In the genomic region with DNA sequence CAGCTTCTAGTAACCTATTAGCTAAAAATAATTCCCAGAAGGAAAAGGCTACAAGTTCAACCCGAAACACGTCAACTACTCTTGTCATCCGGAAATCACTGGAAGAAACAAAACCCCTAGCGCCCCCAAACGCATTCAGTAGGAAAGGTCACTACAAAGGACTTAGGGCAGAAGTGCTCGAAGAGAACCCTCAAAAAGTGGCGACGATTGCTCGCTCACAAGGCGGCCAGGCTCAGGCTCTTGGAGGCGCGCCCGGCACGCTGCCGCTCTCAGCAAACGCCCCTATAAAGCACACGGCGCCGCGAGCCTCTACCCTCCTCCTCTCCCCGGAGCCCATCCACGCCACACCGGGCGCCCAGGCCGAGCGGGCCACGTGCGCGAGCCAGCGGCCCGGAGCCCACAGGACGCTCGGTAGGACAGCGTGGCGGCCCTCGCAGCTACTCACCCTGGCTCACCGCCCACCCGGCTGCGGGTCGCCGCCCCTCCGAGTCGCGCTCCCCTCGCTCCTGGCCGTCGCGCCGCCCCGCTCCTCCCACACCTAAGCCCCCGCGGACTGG, we compare ENCODE assay signal across 8 mouse cellular contexts. TPM values are rescaled to one million over a fixed set of nuclear protein-coding genes. Genes with fewer than 3 reads are reported as not detected.
A peak's percentile ranks its signal among the peaks of the same experiment; 100 is the strongest.
DNase-seq lines count a peak whose midpoint lies in the region; ATAC-seq and TF ChIP-seq lines count a peak whose summit lies in the region.

No protein-coding gene starts in this region.

- peak overlapping the region; percentile 78 for H3K9ac ChIP-seq in forebrain, postnatal 0 days
- H3K9ac ChIP-seq in limb, embryonic 13.5 days: peak overlapping the region; percentile 93

- H3K27me3 ChIP-seq in thymus, adult 2 months (ENCODE audit: control insufficient read depth, insufficient read depth, low read length): no peaks in the 10 kb centered on the region
- H3K27me3 ChIP-seq in forebrain, postnatal 0 days (ENCODE audit: insufficient read depth, low read length): no peaks in the 10 kb centered on the region
- H3K27me3 ChIP-seq in limb, embryonic 13.5 days: no peaks in the 10 kb centered on the region
- H3K27me3 ChIP-seq in midbrain, embryonic 10.5 days (ENCODE audit: low read depth, poor library complexity, severe bottlenecking): no peaks in the 10 kb centered on the region

- H3K9me3 ChIP-seq in forebrain, postnatal 0 days (ENCODE audit: low read length): no peaks in the 10 kb centered on the region
- H3K9me3 ChIP-seq in limb, embryonic 13.5 days: no peaks in the 10 kb centered on the region
- no peaks in the 10 kb centered on the region for H3K9me3 ChIP-seq in midbrain, embryonic 10.5 days (replicated peaks)

- peak; percentile 53 for DNase-seq in thymus, adult 2 months
- DNase-seq in thymus, postnatal 4 days: no peak
- DNase-seq in c-Kit-positive CD71-negative TER-119-negative erythroid progenitor cells, embryonic 14.5 days (ENCODE audit: low read depth): peak; percentile 31
- no peak for DNase-seq in forebrain, postnatal 0 days
- DNase-seq in induced T-regulatory cell, adult 2 months (ENCODE audit: low read depth): peak; percentile 71
- no peak for DNase-seq in midbrain, embryonic 10.5 days (ENCODE audit: low spot score)
- peak; percentile 50 for DNase-seq in urinary bladder, postnatal 14 days (ENCODE audit: low spot score)

- peaks cover 19% of the 10 kb centered on the region for H3K4me1 ChIP-seq in thymus, adult 2 months (replicated peaks; ENCODE audit: control insufficient read depth, insufficient read depth, low read length)
- H3K4me1 ChIP-seq in forebrain, postnatal 0 days (ENCODE audit: insufficient read depth): peaks cover 9% of the 10 kb centered on the region; the same call in 1 of the 2 replicates
- peaks cover 47% of the 10 kb centered on the region for H3K4me1 ChIP-seq in limb, embryonic 13.5 days
- H3K4me1 ChIP-seq in midbrain, embryonic 10.5 days: peaks cover 47% of the 10 kb centered on the region

- H3K36me3 ChIP-seq in thymus, adult 2 months (ENCODE audit: control insufficient read depth, insufficient read depth, low read length): no peaks in the 10 kb centered on the region
- no peaks in the 10 kb centered on the region for H3K36me3 ChIP-seq in forebrain, postnatal 0 days (ENCODE audit: insufficient read depth)
- peaks cover 13% of the 10 kb centered on the region for H3K36me3 ChIP-seq in limb, embryonic 13.5 days
- H3K36me3 ChIP-seq in midbrain, embryonic 10.5 days: peaks cover 21% of the 10 kb centered on the region

- no peak for TF ChIP-seq CTCF in thymus, adult 2 months (IDR thresholded peaks at IDR 0.05; ENCODE audit: borderline replicate concordance, control insufficient read depth, extremely low read depth, insufficient read depth, low read length, poor library complexity)
- peak; percentile 39; the same call in 1 of the 2 replicates for TF ChIP-seq CTCF in forebrain, postnatal 0 days (IDR thresholded peaks at IDR 0.05; ENCODE audit: low read depth)

- peak overlapping the region; percentile 73 for H3K4me3 ChIP-seq in thymus, adult 2 months (ENCODE audit: control insufficient read depth, insufficient read depth, low read length)
- peak overlapping the region; percentile 97 for H3K4me3 ChIP-seq in forebrain, postnatal 0 days (ENCODE audit: low read depth, low read length)
- peak overlapping the region; percentile 97 for H3K4me3 ChIP-seq in limb, embryonic 13.5 days
- H3K4me3 ChIP-seq in midbrain, embryonic 10.5 days: peak overlapping the region; percentile 90

- peak; percentile 48 for ATAC-seq in forebrain, postnatal 0 days
- peak; percentile 60 for ATAC-seq in limb, embryonic 13.5 days (ENCODE audit: low FRiP score, low read depth)

- under 1% methylated on average over 52 of the region's 52 CpGs for WGBS in thymus, adult 2 months
- WGBS in forebrain, postnatal 0 days: under 1% methylated on average over 44 of the region's 52 CpGs
- WGBS in limb, embryonic 13.5 days: under 1% methylated on average over 48 of the region's 52 CpGs
- under 1% methylated on average over 46 of the region's 52 CpGs for WGBS in midbrain, embryonic 10.5 days

- peak overlapping the region; percentile 55 for H3K4me2 ChIP-seq in forebrain, postnatal 0 days (ENCODE audit: low read depth)
- H3K4me2 ChIP-seq in limb, embryonic 13.5 days (replicated peaks): peak overlapping the region; percentile 74

- H3K27ac ChIP-seq in thymus, adult 2 months (ENCODE audit: control insufficient read depth, insufficient read depth, low read length): no peak overlapping the region
- peak overlapping the region; percentile 83 for H3K27ac ChIP-seq in forebrain, postnatal 0 days (ENCODE audit: low read depth, low read length)
- H3K27ac ChIP-seq in limb, embryonic 13.5 days: peak overlapping the region; percentile 95
- peak overlapping the region; percentile 97 for H3K27ac ChIP-seq in midbrain, embryonic 10.5 days (replicated peaks)

- no peak for TF ChIP-seq POLR2A in thymus, adult 2 months (IDR thresholded peaks at IDR 0.05; ENCODE audit: control insufficient read depth, extremely low read depth, insufficient read depth, low read length, poor library complexity)

RNA-seq across cellular contexts. Expression of gene Tmem11, which starts 0.9 kb away (rescaled TPM):
- polyA plus RNA-seq in thymus, adult 2 months (2012; rRNA removed): 72.9 and 76.7 TPM in 2 replicates
- total RNA-seq in forebrain, postnatal 0 days (2014; rRNA removed): 45.1 and 48.7 TPM in 2 replicates
- polyA plus RNA-seq in forebrain, postnatal 0 days (2015; fragmentation: Nextera tagmentation; extraction: Ambion mirVana): 57.2 and 58.5 TPM in 2 replicates
- 62.3 and 67.1 TPM in 2 replicates for polyA plus RNA-seq in limb, embryonic 13.5 days (2015; fragmentation: Nextera tagmentation; extraction: Ambion mirVana)
- polyA plus RNA-seq in midbrain, embryonic 10.5 days (2016; fragmentation: Nextera tagmentation; extraction: Ambion mirVana): 71.0 and 75.7 TPM in 2 replicates

RNA-seq across cellular contexts. Expression of gene Natd1, which starts 36.4 kb away (rescaled TPM):
- polyA plus RNA-seq in thymus, adult 2 months (2012; rRNA removed): 62.9 and 63.8 TPM in 2 replicates
- total RNA-seq in forebrain, postnatal 0 days (2014; rRNA removed): 19.2 and 29.7 TPM in 2 replicates
- polyA plus RNA-seq in forebrain, postnatal 0 days (2015; fragmentation: Nextera tagmentation; extraction: Ambion mirVana): 17.2 and 18.1 TPM in 2 replicates
- polyA plus RNA-seq in limb, embryonic 13.5 days (2015; fragmentation: Nextera tagmentation; extraction: Ambion mirVana): 21.0 and 22.3 TPM in 2 replicates
- polyA plus RNA-seq in midbrain, embryonic 10.5 days (2016; fragmentation: Nextera tagmentation; extraction: Ambion mirVana): 18.0 and 26.9 TPM in 2 replicates

RNA-seq across cellular contexts. Expression of gene Dhrs7b, which starts 47.7 kb away (rescaled TPM):
- polyA plus RNA-seq in thymus, adult 2 months (2012; rRNA removed): 16.1 and 17.3 TPM in 2 replicates
- total RNA-seq in forebrain, postnatal 0 days (2014; rRNA removed): 29.1 and 38.2 TPM in 2 replicates
- polyA plus RNA-seq in forebrain, postnatal 0 days (2015; fragmentation: Nextera tagmentation; extraction: Ambion mirVana): 30.9 and 34.6 TPM in 2 replicates
- 34.8 and 36.7 TPM in 2 replicates for polyA plus RNA-seq in limb, embryonic 13.5 days (2015; fragmentation: Nextera tagmentation; extraction: Ambion mirVana)
- polyA plus RNA-seq in midbrain, embryonic 10.5 days (2016; fragmentation: Nextera tagmentation; extraction: Ambion mirVana): 29.3 and 34.0 TPM in 2 replicates

RNA-seq across cellular contexts. Expression of gene Map2k3, which starts 53.7 kb away (rescaled TPM):
- polyA plus RNA-seq in thymus, adult 2 months (2012; rRNA removed): 30.9 and 33.1 TPM in 2 replicates
- total RNA-seq in forebrain, postnatal 0 days (2014; rRNA removed): 10.6 and 14.8 TPM in 2 replicates
- 17.6 and 20.5 TPM in 2 replicates for polyA plus RNA-seq in forebrain, postnatal 0 days (2015; fragmentation: Nextera tagmentation; extraction: Ambion mirVana)
- polyA plus RNA-seq in limb, embryonic 13.5 days (2015; fragmentation: Nextera tagmentation; extraction: Ambion mirVana): 87.6 and 93.3 TPM in 2 replicates
- 55.7 and 65.1 TPM in 2 replicates for polyA plus RNA-seq in midbrain, embryonic 10.5 days (2016; fragmentation: Nextera tagmentation; extraction: Ambion mirVana)

Comparison
In these comparisons a context has a peak if more than half of its experiments do, and no peak if none do; other contexts are left out.
1. DNase-seq: peak in thymus, adult 2 months (single experiment), c-Kit-positive CD71-negative TER-119-negative erythroid progenitor cells, embryonic 14.5 days (single experiment), induced T-regulatory cell, adult 2 months (single experiment) and urinary bladder, postnatal 14 days (single experiment); none in thymus, postnatal 4 days (single experiment), forebrain, postnatal 0 days (single experiment) and midbrain, embryonic 10.5 days (single experiment).
2. Peak in every context shown above with its lines, with median percentiles within 50 percentile points of each other: H3K4me3 ChIP-seq.